Mouse (Mus musculus): ENCODE measurements around the gene Sis.

Gene Sis

GRCm38 (mm10) chr3:72967675-72968074 lies at the start of gene Sis:
TSS of gene Sis (minus strand) at chr3:72967863.
- DNase-seq = no peak

GRCm38 (mm10) chr3:73006045-73006444 lies 38.4 kb upstream of the Sis start:
- no peak for DNase-seq

GRCm38 (mm10) chr3:73002933-73003696 lies 35.5 kb upstream of the Sis start:
- no peak for DNase-seq

GRCm38 (mm10) chr3:72997517-72997916 lies 29.9 kb upstream of the Sis start:
- DNase-seq = no peak

GRCm38 (mm10) chr3:72990992-72991391 lies 23.3 kb upstream of the Sis start:
- no peak for DNase-seq

GRCm38 (mm10) chr3:72976602-72977001 lies 8.9 kb upstream of the Sis start:
- no peak for DNase-seq

GRCm38 (mm10) chr3:72918919-72919526 lies 48.6 kb downstream of the Sis start:
- no peak for DNase-seq

GRCm38 (mm10) chr3:72882501-72882900 lies 85.2 kb downstream of the Sis start:
- no peak for DNase-seq

- DNase-seq = no peak
These were observed 99.5 kb downstream of the Sis start for GRCm38 (mm10) chr3:72868141-72868540.

- no peak for DNase-seq
These were observed 108.9 kb downstream of the Sis start for GRCm38 (mm10) chr3:72858738-72859137.

- DNase-seq = no peak
These were observed 112.3 kb downstream of the Sis start for GRCm38 (mm10) chr3:72855405-72855804.

GRCm38 (mm10) chr3:72840641-72841040 lies 127.0 kb downstream of the Sis start:
- DNase-seq = no peak
